Mouse (Mus musculus) midbrain, embryonic 10.5 days (tissue): ENCODE results near the gene Gse1. TPM values are rescaled to one million over a fixed set of nuclear protein-coding genes. Genes with fewer than 3 reads are reported as not detected.

Experiments
- DNase-seq: peaks from one replicate; pipeline ENCODE4 v3.0.0-alpha.2; 2017; ENCODE audit warnings: low spot score
- H3K27ac ChIP-seq: fragments of 300-500 bp; sonication (generic); replicated peaks from 2 replicates; pipeline ENCODE4 v1.5.1; 2016; ENCODE audit warnings: mild to moderate bottlenecking
- H3K27me3 ChIP-seq: fragments of 300-500 bp; sonication (generic); 2 replicates; pipeline ENCODE4 v1.6.1; 2016; ENCODE audit warnings: low read depth, mild to moderate bottlenecking; ENCODE audit not compliant: poor library complexity, severe bottlenecking
- H3K36me3 ChIP-seq: fragments of 300-500 bp; sonication (generic); 2 replicates; pipeline ENCODE4 v1.6.1; 2016; ENCODE audit warnings: mild to moderate bottlenecking, moderate library complexity
- H3K4me1 ChIP-seq: fragments of 300-500 bp; sonication (generic); 2 replicates; pipeline ENCODE4 v1.6.1; 2016
- H3K4me3 ChIP-seq: fragments of 300-500 bp; sonication (generic); 2 replicates; pipeline ENCODE4 v1.5.1; 2016; ENCODE audit warnings: mild to moderate bottlenecking, moderate library complexity
- H3K9me3 ChIP-seq: fragments of 300-500 bp; sonication (generic); replicated peaks from 2 replicates; pipeline ENCODE4 v1.6.1; 2016; ENCODE audit warnings: mild to moderate bottlenecking
- WGBS: fragments of 180-500 bp; shearing (Covaris S2); methylation state at CpG from one replicate; pipeline ENCODE4 v1.1.7; 2016; 5-methylcytosine and 5-hydroxymethylcytosine counted together
- polyA plus RNA-seq: library from polyadenylated mRNA; unstranded; fragments of >200 nt; fragmentation: Nextera tagmentation; extraction: Ambion mirVana; gene quantifications from 2 replicates; pipeline ENCODE4 v1.2.1, GENCODE M21; 2016

Gse1 gene
- polyA plus RNA-seq, 1 experiment from 2014 or later: 12.7 TPM

GRCm38 (mm10) chr8:120265471-120265870, 37.2 kb downstream of the Gse1 start:
- peak; percentile 89 for DNase-seq

GRCm38 (mm10) chr8:120268541-120268980, 40.3 kb downstream of the Gse1 start:
- Histone ChIP-seq H3K36me3 (no peaks in the 10 kb centered on the region), H3K9me3 (no peaks in the 10 kb centered on the region), H3K27ac (peak overlapping the region; percentile 93), H3K4me1 (peaks cover 90% of the 10 kb centered on the region), H3K27me3 (peaks cover 22% of the 10 kb centered on the region), H3K4me3 (no peak overlapping the region)
- 84% methylated on average over 19 of the region's 19 CpGs for WGBS
- no peak for DNase-seq

More at GRCm38 (mm10) chr8:120265471-120265870, 37.2 kb downstream of the Gse1 start:
- Histone ChIP-seq H3K9me3 (no peaks in the 10 kb centered on the region), H3K4me1 (peaks cover 98% of the 10 kb centered on the region), H3K27me3 (peaks cover 28% of the 10 kb centered on the region), H3K36me3 (no peaks in the 10 kb centered on the region), H3K27ac (peak overlapping the region; percentile 93), H3K4me3 (peak overlapping the region; percentile 34)
- WGBS: 2% methylated on average over 4 of the region's 4 CpGs

- no peaks in the 10 kb centered on the region for H3K9me3 ChIP-seq
- no peaks in the 10 kb centered on the region for H3K36me3 ChIP-seq
- peaks cover 90% of the 10 kb centered on the region for H3K4me1 ChIP-seq
- peaks cover 38% of the 10 kb centered on the region for H3K27me3 ChIP-seq
- peak overlapping the region; percentile 59 for H3K27ac ChIP-seq
- no peak for DNase-seq
- 86% methylated on average over 13 of the region's 13 CpGs for WGBS
- H3K4me3 ChIP-seq: no peak overlapping the region
Measured at GRCm38 (mm10) chr8:120270449-120270848, 42.2 kb downstream of the Gse1 start.

GRCm38 (mm10) chr8:120273430-120273829, 45.2 kb downstream of the Gse1 start:
- Histone ChIP-seq H3K36me3 (no peaks in the 10 kb centered on the region), H3K27ac (peak overlapping the region; percentile 93), H3K27me3 (peaks cover 55% of the 10 kb centered on the region), H3K4me3 (no peak overlapping the region), H3K4me1 (peaks cover 90% of the 10 kb centered on the region), H3K9me3 (no peaks in the 10 kb centered on the region)
- 84% methylated on average over 4 of the region's 4 CpGs for WGBS
- DNase-seq: no peak

GRCm38 (mm10) chr8:120276051-120276890, 48.0 kb downstream of the Gse1 start:
- Histone ChIP-seq H3K4me1 (peaks cover 86% of the 10 kb centered on the region), H3K4me3 (peak overlapping the region; percentile 55), H3K36me3 (no peaks in the 10 kb centered on the region), H3K9me3 (no peaks in the 10 kb centered on the region), H3K27me3 (peaks cover 72% of the 10 kb centered on the region), H3K27ac (peak overlapping the region; percentile 93)
- under 1% methylated on average over 49 of the region's 49 CpGs for WGBS
- DNase-seq: peak; percentile 92

GRCm38 (mm10) chr8:120276891-120277426, 48.7 kb downstream of the Gse1 start:
- 3% methylated on average over 16 of the region's 16 CpGs for WGBS
- peaks cover 86% of the 10 kb centered on the region for H3K4me1 ChIP-seq
- no peaks in the 10 kb centered on the region for H3K9me3 ChIP-seq
- H3K27ac ChIP-seq: peak overlapping the region; percentile 93
- H3K4me3 ChIP-seq: peak overlapping the region; percentile 55
- no peaks in the 10 kb centered on the region for H3K36me3 ChIP-seq
- DNase-seq: peak; percentile 60
- H3K27me3 ChIP-seq: peaks cover 72% of the 10 kb centered on the region

- Histone ChIP-seq H3K27me3 (peaks cover 75% of the 10 kb centered on the region), H3K4me1 (peaks cover 95% of the 10 kb centered on the region), H3K36me3 (no peaks in the 10 kb centered on the region), H3K4me3 (no peak overlapping the region), H3K9me3 (no peaks in the 10 kb centered on the region), H3K27ac (peak overlapping the region; percentile 93)
- WGBS: 78% methylated on average over 14 of the region's 14 CpGs
- no peak for DNase-seq
Measured at GRCm38 (mm10) chr8:120278009-120278408, 49.8 kb downstream of the Gse1 start.

GRCm38 (mm10) chr8:120279418-120279817, 51.2 kb downstream of the Gse1 start:
- no peak overlapping the region for H3K27ac ChIP-seq
- no peaks in the 10 kb centered on the region for H3K9me3 ChIP-seq
- peaks cover 75% of the 10 kb centered on the region for H3K27me3 ChIP-seq
- no peak for DNase-seq
- no peak overlapping the region for H3K4me3 ChIP-seq
- no peaks in the 10 kb centered on the region for H3K36me3 ChIP-seq
- 95% methylated on average over 8 of the region's 8 CpGs for WGBS
- H3K4me1 ChIP-seq: peaks cover 95% of the 10 kb centered on the region

GRCm38 (mm10) chr8:120281487-120281886, 53.2 kb downstream of the Gse1 start:
- peak overlapping the region; percentile 71 for H3K27ac ChIP-seq
- H3K36me3 ChIP-seq: no peaks in the 10 kb centered on the region
- H3K4me1 ChIP-seq: peaks cover 95% of the 10 kb centered on the region
- 19% methylated on average over 4 of the region's 4 CpGs for WGBS
- peaks cover 71% of the 10 kb centered on the region for H3K27me3 ChIP-seq
- DNase-seq: peak; percentile 77
- H3K4me3 ChIP-seq: no peak overlapping the region
- H3K9me3 ChIP-seq: no peaks in the 10 kb centered on the region

- 46% methylated on average over 5 of the region's 5 CpGs for WGBS
- no peak for DNase-seq
- H3K27ac ChIP-seq: peak overlapping the region; percentile 81
- peaks cover 64% of the 10 kb centered on the region for H3K27me3 ChIP-seq
- no peaks in the 10 kb centered on the region for H3K9me3 ChIP-seq
- no peaks in the 10 kb centered on the region for H3K36me3 ChIP-seq
- no peak overlapping the region for H3K4me3 ChIP-seq
- peaks cover 87% of the 10 kb centered on the region for H3K4me1 ChIP-seq
Measured at GRCm38 (mm10) chr8:120282465-120282864, 54.2 kb downstream of the Gse1 start.

GRCm38 (mm10) chr8:120284265-120284664, 56.0 kb downstream of the Gse1 start:
- peaks cover 46% of the 10 kb centered on the region for H3K27me3 ChIP-seq
- no peaks in the 10 kb centered on the region for H3K9me3 ChIP-seq
- peak overlapping the region; percentile 81 for H3K27ac ChIP-seq
- no peaks in the 10 kb centered on the region for H3K36me3 ChIP-seq
- DNase-seq: no peak
- peaks cover 88% of the 10 kb centered on the region for H3K4me1 ChIP-seq
- H3K4me3 ChIP-seq: no peak overlapping the region
- WGBS: 55% methylated on average over 9 of the region's 9 CpGs

- Histone ChIP-seq H3K9me3 (no peaks in the 10 kb centered on the region), H3K27me3 (peaks cover 49% of the 10 kb centered on the region), H3K4me3 (no peak overlapping the region), H3K27ac (peak overlapping the region; percentile 81), H3K4me1 (peaks cover 93% of the 10 kb centered on the region), H3K36me3 (no peaks in the 10 kb centered on the region)
- no peak for DNase-seq
- 45% methylated on average over 3 of the region's 3 CpGs for WGBS
Measured at GRCm38 (mm10) chr8:120285033-120285432, 56.8 kb downstream of the Gse1 start.

GRCm38 (mm10) chr8:120285878-120286277, 57.6 kb downstream of the Gse1 start:
- H3K27me3 ChIP-seq: peaks cover 46% of the 10 kb centered on the region
- peak overlapping the region; percentile 81; the same call in 1 of the 2 replicates for H3K27ac ChIP-seq
- H3K4me1 ChIP-seq: peaks cover 93% of the 10 kb centered on the region
- 83% methylated on average over 9 of the region's 9 CpGs for WGBS
- DNase-seq: no peak
- no peaks in the 10 kb centered on the region for H3K36me3 ChIP-seq
- H3K9me3 ChIP-seq: no peaks in the 10 kb centered on the region
- H3K4me3 ChIP-seq: no peak overlapping the region
